In the genomic region with DNA sequence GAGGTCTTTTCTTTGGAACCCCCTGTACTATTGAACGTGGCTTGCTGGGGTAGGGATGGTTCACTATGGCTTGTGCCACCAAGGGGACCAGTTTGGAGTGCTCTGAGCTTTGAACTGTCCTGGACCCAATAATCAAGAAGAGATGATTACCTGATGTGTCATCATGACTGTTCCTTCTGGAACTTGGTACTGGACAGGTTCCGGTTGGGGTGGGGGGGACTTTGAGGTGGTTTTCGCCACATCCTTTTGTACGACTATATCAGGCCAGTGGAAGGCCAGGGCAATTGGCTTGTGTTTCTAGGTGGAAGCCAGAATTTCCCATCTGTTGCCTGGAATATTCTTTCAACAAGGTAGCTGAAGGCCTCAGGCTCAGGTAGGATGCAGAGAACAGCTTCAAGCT, we compare ENCODE assay signal across 13 mouse cellular contexts. TPM values are rescaled to one million over a fixed set of nuclear protein-coding genes. Genes with fewer than 3 reads are reported as not detected.
"Had no signal": no experiment of that assay in that cellular context is flagged by ENCODE, and none has a peak within 500 bp of the region (broad histone marks: within the 10 kb centered on the region; RNA-seq: fewer than 3 reads in every experiment).

No protein-coding gene starts in this region.

- H3K27me3 ChIP-seq: limb, embryonic 13.5 days; neural tube, embryonic 13.5 days had no signal

- H3K27ac ChIP-seq: limb, embryonic 13.5 days; liver, embryonic 14.5 days; neural tube, embryonic 13.5 days had no signal

- DNase-seq: left cerebral cortex, postnatal 4 days; lung, adult 18-20 months; midbrain, embryonic 14.5 days; right cerebral cortex, adult 18-20 months; right cerebral cortex, postnatal 25 days; spleen, adult 18-20 months; thymus, postnatal 36 days had no signal

- H3K9ac ChIP-seq: liver, embryonic 14.5 days had no signal

- H3K9me3 ChIP-seq: limb, embryonic 13.5 days; neural tube, embryonic 13.5 days had no signal

- H3K36me3 ChIP-seq: limb, embryonic 13.5 days; midbrain, embryonic 10.5 days; neural tube, embryonic 13.5 days had no signal

RNA-seq across cellular contexts. Expression of a gene that starts 55.4 kb away (rescaled TPM):
- total RNA-seq: liver, adult 2 months; megakaryocyte, adult 5-6 weeks had no signal
